ENCODE assay signal across 19 mouse cellular contexts in the genomic region with DNA sequence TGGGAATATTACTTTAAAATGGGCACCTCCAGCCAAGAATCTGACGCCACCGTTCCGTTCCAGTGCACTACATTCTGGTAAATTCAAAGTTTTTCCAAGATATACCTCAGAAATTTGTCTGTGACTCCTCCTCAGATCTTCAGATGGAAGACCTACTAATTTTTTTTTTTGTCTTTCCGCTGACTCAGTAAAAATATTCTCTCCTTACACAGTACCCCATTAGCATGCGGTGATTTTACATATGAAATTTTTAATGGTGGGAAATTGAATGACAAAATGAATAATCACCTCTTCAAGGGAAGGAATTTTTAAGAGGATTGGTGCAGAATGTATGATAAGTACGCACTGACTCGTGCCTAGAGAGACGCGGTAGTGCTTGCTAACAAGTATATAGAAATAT. TPM values are rescaled to one million over a fixed set of nuclear protein-coding genes. Genes with fewer than 3 reads are reported as not detected.
DNase-seq lines count a peak whose midpoint lies in the region; ATAC-seq lines count a peak whose summit lies in the region.
"Had no signal": no experiment of that assay in that cellular context is flagged by ENCODE, and none has a peak within 500 bp of the region (broad histone marks: within the 10 kb centered on the region; RNA-seq: fewer than 3 reads in every experiment).

No protein-coding gene starts in this region.

- no peak overlapping the region for H3K9ac ChIP-seq in forebrain, embryonic 11.5 days (ENCODE audit: low read length)
- H3K9ac ChIP-seq in forebrain, embryonic 13.5 days: no peak overlapping the region
- H3K9ac ChIP-seq in midbrain, embryonic 14.5 days (replicated peaks; ENCODE audit: low read length): no peak overlapping the region
- no peak overlapping the region for H3K9ac ChIP-seq in midbrain, embryonic 13.5 days (replicated peaks)
- H3K9ac ChIP-seq in hindbrain, embryonic 15.5 days: no peak overlapping the region
- H3K9ac ChIP-seq in neural tube, embryonic 14.5 days (replicated peaks; ENCODE audit: low read depth, low read length): no peak overlapping the region

- peaks cover 10% of the 10 kb centered on the region for H3K4me1 ChIP-seq in forebrain, embryonic 11.5 days (replicated peaks; ENCODE audit: control insufficient read depth, insufficient read depth, low read length)
- peaks cover 25% of the 10 kb centered on the region for H3K4me1 ChIP-seq in forebrain, embryonic 13.5 days
- H3K4me1 ChIP-seq in midbrain, embryonic 14.5 days (ENCODE audit: control insufficient read depth, insufficient read depth, low read length): peaks cover 24% of the 10 kb centered on the region
- H3K4me1 ChIP-seq in midbrain, embryonic 13.5 days (replicated peaks): peaks cover 21% of the 10 kb centered on the region
- H3K4me1 ChIP-seq in hindbrain, embryonic 15.5 days (replicated peaks): peaks cover 24% of the 10 kb centered on the region
- peaks cover 20% of the 10 kb centered on the region for H3K4me1 ChIP-seq in neural tube, embryonic 14.5 days (ENCODE audit: control insufficient read depth, insufficient read depth, low read length)

- DNase-seq in forebrain, embryonic 11.5 days (ENCODE audit: low spot score): no peak
- DNase-seq in midbrain, embryonic 14.5 days: no peak
- DNase-seq in spleen, adult 18-20 months: no peak
- DNase-seq: adrenal gland, postnatal 14 days; gastrocnemius, postnatal 25 days; kidney, postnatal 10 days; lung, adult 2 months; lung, postnatal 36 days; right cerebral cortex, postnatal 25 days; thymus, postnatal 36 days had no signal

- H3K36me3 ChIP-seq in forebrain, embryonic 11.5 days (ENCODE audit: control insufficient read depth, insufficient read depth, low read length): no peaks in the 10 kb centered on the region
- H3K36me3 ChIP-seq in forebrain, embryonic 13.5 days (ENCODE audit: poor library complexity, severe bottlenecking): 0 out of 2 replicates have a peak, but pooled peaks cover 2% of the 10 kb centered on the region
- H3K36me3 ChIP-seq in midbrain, embryonic 14.5 days (ENCODE audit: control insufficient read depth, insufficient read depth, low read length): no peaks in the 10 kb centered on the region
- H3K36me3 ChIP-seq in midbrain, embryonic 13.5 days: no peaks in the 10 kb centered on the region
- no peaks in the 10 kb centered on the region for H3K36me3 ChIP-seq in hindbrain, embryonic 15.5 days
- H3K36me3 ChIP-seq in neural tube, embryonic 14.5 days (ENCODE audit: control insufficient read depth, insufficient read depth, low read length): no peaks in the 10 kb centered on the region
- H3K36me3 ChIP-seq: embryonic facial prominence, embryonic 12.5 days; limb, embryonic 12.5 days had no signal

- 90% methylated on average over 9 of the region's 9 CpGs for WGBS in forebrain, embryonic 11.5 days
- WGBS in forebrain, embryonic 13.5 days: 84% methylated on average over 9 of the region's 9 CpGs
- 85% methylated on average over 9 of the region's 9 CpGs for WGBS in midbrain, embryonic 14.5 days
- WGBS in midbrain, embryonic 13.5 days: 89% methylated on average over 9 of the region's 9 CpGs
- WGBS in hindbrain, embryonic 15.5 days: 81% methylated on average over 9 of the region's 9 CpGs
- WGBS in neural tube, embryonic 14.5 days: 86% methylated on average over 9 of the region's 9 CpGs

- H3K9me3 ChIP-seq in forebrain, embryonic 11.5 days (ENCODE audit: control insufficient read depth, low read length): no peaks in the 10 kb centered on the region
- no peaks in the 10 kb centered on the region for H3K9me3 ChIP-seq in forebrain, embryonic 13.5 days (replicated peaks)
- H3K9me3 ChIP-seq in midbrain, embryonic 14.5 days (ENCODE audit: control insufficient read depth, low read length): no peaks in the 10 kb centered on the region
- no peaks in the 10 kb centered on the region for H3K9me3 ChIP-seq in midbrain, embryonic 13.5 days
- H3K9me3 ChIP-seq in hindbrain, embryonic 15.5 days: no peaks in the 10 kb centered on the region
- no peaks in the 10 kb centered on the region for H3K9me3 ChIP-seq in neural tube, embryonic 14.5 days (ENCODE audit: control insufficient read depth, low read length)
- H3K9me3 ChIP-seq: embryonic facial prominence, embryonic 12.5 days; limb, embryonic 12.5 days had no signal

- ATAC-seq in forebrain, embryonic 11.5 days (replicated peaks; ENCODE audit: low FRiP score): no peak
- no peak for ATAC-seq in forebrain, embryonic 13.5 days
- no peak for ATAC-seq in midbrain, embryonic 14.5 days (ENCODE audit: low FRiP score, low TSS enrichment)
- ATAC-seq in midbrain, embryonic 13.5 days: no peak
- ATAC-seq in hindbrain, embryonic 15.5 days (ENCODE audit: low FRiP score, low read depth): no peak
- no peak for ATAC-seq in neural tube, embryonic 14.5 days (ENCODE audit: low read depth)
- ATAC-seq: intestine, embryonic 16.5 days had no signal

- H3K27ac ChIP-seq in forebrain, embryonic 11.5 days (ENCODE audit: low read depth, low read length): no peak overlapping the region
- no peak overlapping the region for H3K27ac ChIP-seq in forebrain, embryonic 13.5 days
- H3K27ac ChIP-seq in midbrain, embryonic 14.5 days (replicated peaks; ENCODE audit: low read depth, low read length): peak overlapping the region; percentile 100; the same call in 1 of the 2 replicates
- no peak overlapping the region for H3K27ac ChIP-seq in midbrain, embryonic 13.5 days
- H3K27ac ChIP-seq in hindbrain, embryonic 15.5 days (replicated peaks): peak overlapping the region; percentile 99
- peak overlapping the region; percentile 99 for H3K27ac ChIP-seq in neural tube, embryonic 14.5 days (ENCODE audit: low read depth, low read length)
- H3K27ac ChIP-seq: limb, embryonic 12.5 days; stomach, postnatal 0 days had no signal

- H3K4me2 ChIP-seq in forebrain, embryonic 11.5 days (ENCODE audit: low read depth, low read length, severe bottlenecking): 0 out of 2 replicates have a peak overlapping the region, but pooled peaks have one; percentile 70
- H3K4me2 ChIP-seq in forebrain, embryonic 13.5 days: no peak overlapping the region
- H3K4me2 ChIP-seq in midbrain, embryonic 14.5 days (ENCODE audit: low read length): no peak overlapping the region
- no peak overlapping the region for H3K4me2 ChIP-seq in midbrain, embryonic 13.5 days (replicated peaks)
- no peak overlapping the region for H3K4me2 ChIP-seq in hindbrain, embryonic 15.5 days
- no peak overlapping the region for H3K4me2 ChIP-seq in neural tube, embryonic 14.5 days (ENCODE audit: low read depth, low read length)

- H3K4me3 ChIP-seq in forebrain, embryonic 11.5 days (ENCODE audit: low read depth, low read length): no peak overlapping the region
- no peak overlapping the region for H3K4me3 ChIP-seq in forebrain, embryonic 13.5 days
- no peak overlapping the region for H3K4me3 ChIP-seq in midbrain, embryonic 14.5 days (replicated peaks; ENCODE audit: low read depth, low read length)
- H3K4me3 ChIP-seq in midbrain, embryonic 13.5 days (replicated peaks): no peak overlapping the region
- H3K4me3 ChIP-seq in hindbrain, embryonic 15.5 days: no peak overlapping the region
- no peak overlapping the region for H3K4me3 ChIP-seq in neural tube, embryonic 14.5 days (ENCODE audit: low read depth, low read length)

- H3K27me3 ChIP-seq in forebrain, embryonic 11.5 days (ENCODE audit: control insufficient read depth, insufficient read depth, low read length): no peaks in the 10 kb centered on the region
- no peaks in the 10 kb centered on the region for H3K27me3 ChIP-seq in forebrain, embryonic 13.5 days
- H3K27me3 ChIP-seq in midbrain, embryonic 14.5 days (ENCODE audit: control insufficient read depth, insufficient read depth, low read length): no peaks in the 10 kb centered on the region
- no peaks in the 10 kb centered on the region for H3K27me3 ChIP-seq in midbrain, embryonic 13.5 days
- no peaks in the 10 kb centered on the region for H3K27me3 ChIP-seq in hindbrain, embryonic 15.5 days
- no peaks in the 10 kb centered on the region for H3K27me3 ChIP-seq in neural tube, embryonic 14.5 days (ENCODE audit: control insufficient read depth, insufficient read depth, low read length)
- H3K27me3 ChIP-seq: embryonic facial prominence, embryonic 12.5 days had no signal

RNA-seq across cellular contexts. Expression of gene Calm2, which starts 1.6 kb away (rescaled TPM):
- polyA plus RNA-seq in forebrain, embryonic 11.5 days (2014; fragmentation: Nextera tagmentation; extraction: Ambion mirVana): 1,239 and 1,306 TPM in 2 replicates
- 1,676 and 1,701 TPM in 2 replicates for polyA plus RNA-seq in forebrain, embryonic 13.5 days (2015; fragmentation: Nextera tagmentation; extraction: Ambion mirVana)
- polyA plus RNA-seq in midbrain, embryonic 14.5 days (2014; fragmentation: Nextera tagmentation; extraction: Ambion mirVana): 1,972 and 2,214 TPM in 2 replicates
- 1,571 and 1,689 TPM in 2 replicates for polyA plus RNA-seq in midbrain, embryonic 13.5 days (2015; fragmentation: Nextera tagmentation; extraction: Ambion mirVana)
- 2,472 and 2,541 TPM in 2 replicates for polyA plus RNA-seq in hindbrain, embryonic 15.5 days (2015; fragmentation: Nextera tagmentation; extraction: Ambion mirVana)
- 3,412 and 3,701 TPM in 2 replicates for polyA plus RNA-seq in neural tube, embryonic 14.5 days (2014; fragmentation: Nextera tagmentation; extraction: Ambion mirVana)

RNA-seq across cellular contexts. Expression of gene Stpg4, which starts 20.8 kb away (rescaled TPM):
- not detected in 2 replicates for polyA plus RNA-seq in forebrain, embryonic 11.5 days (2014; fragmentation: Nextera tagmentation; extraction: Ambion mirVana)
- not detected in 2 replicates for polyA plus RNA-seq in forebrain, embryonic 13.5 days (2015; fragmentation: Nextera tagmentation; extraction: Ambion mirVana)
- polyA plus RNA-seq in midbrain, embryonic 14.5 days (2014; fragmentation: Nextera tagmentation; extraction: Ambion mirVana): not detected in 2 replicates
- 0.37 TPM in 1 of 2 replicates, not detected in the other for polyA plus RNA-seq in midbrain, embryonic 13.5 days (2015; fragmentation: Nextera tagmentation; extraction: Ambion mirVana)
- polyA plus RNA-seq in hindbrain, embryonic 15.5 days (2015; fragmentation: Nextera tagmentation; extraction: Ambion mirVana): not detected in 2 replicates
- polyA plus RNA-seq in neural tube, embryonic 14.5 days (2014; fragmentation: Nextera tagmentation; extraction: Ambion mirVana): not detected in 2 replicates
- polyA plus RNA-seq: embryonic facial prominence, embryonic 12.5 days; heart, embryonic 11.5 days; intestine, embryonic 16.5 days; limb, embryonic 12.5 days; lung, adult 2 months; stomach, postnatal 0 days had no signal

Comparison
In these comparisons a context has a peak if more than half of its experiments do, and no peak if none do; other contexts are left out.
1. H3K27ac ChIP-seq: peak in midbrain, embryonic 14.5 days (single experiment), hindbrain, embryonic 15.5 days (single experiment) and neural tube, embryonic 14.5 days (single experiment); none in forebrain, embryonic 11.5 days (single experiment), forebrain, embryonic 13.5 days (single experiment) and midbrain, embryonic 13.5 days (single experiment).